Mouse (Mus musculus) heart, embryonic 16.5 days (tissue): ENCODE data around the gene Gm17324. TPM values are rescaled to one million over a fixed set of nuclear protein-coding genes. Genes with fewer than 3 reads are reported as not detected.
"Not testable (repeated sequence)": the region's sequence is repeated elsewhere in the genome, so short reads cannot be mapped to it uniquely, and the experiment has no call there.

Experiments
- ATAC-seq: fragments of 200-750 bp; cut with Nextera tagmentation; replicated peaks from 2 replicates; pipeline ENCODE4 v1.8.0; 2017; ENCODE audit warnings: moderate number of reproducible peaks; ENCODE audit not compliant: insufficient read depth, low FRiP score; ENCODE audit errors: extremely low read depth
- H3K27ac ChIP-seq: fragments of 300-500 bp; sonication (generic); 2 replicates; pipeline ENCODE4 v1.5.1; 2014; ENCODE audit warnings: mild to moderate bottlenecking, low read length, control low read depth, moderate library complexity
- H3K27me3 ChIP-seq: fragments of 300-500 bp; sonication (generic); 2 replicates; pipeline ENCODE4 v1.6.1; 2014; ENCODE audit warnings: low read length, mixed read lengths; ENCODE audit not compliant: control insufficient read depth, insufficient read depth
- H3K36me3 ChIP-seq: fragments of 300-500 bp; sonication (generic); 2 replicates; pipeline ENCODE4 v1.6.1; 2014; ENCODE audit not compliant: control insufficient read depth, insufficient read depth
- H3K4me1 ChIP-seq: fragments of 300-500 bp; sonication (generic); 2 replicates; pipeline ENCODE4 v1.6.1; 2014; ENCODE audit warnings: low read length, mixed read lengths; ENCODE audit not compliant: control insufficient read depth, insufficient read depth
- H3K4me2 ChIP-seq: fragments of 300-500 bp; sonication (generic); 2 replicates; pipeline ENCODE4 v1.6.1; 2014; ENCODE audit warnings: low read depth, mild to moderate bottlenecking, control low read depth, low read length
- H3K4me3 ChIP-seq: fragments of 300-500 bp; sonication (generic); 2 replicates; pipeline ENCODE4 v1.5.1; 2014; ENCODE audit warnings: mild to moderate bottlenecking, control low read depth, low read length
- H3K9ac ChIP-seq: fragments of 300-500 bp; sonication (generic); 2 replicates; pipeline ENCODE4 v1.6.1; 2014; ENCODE audit warnings: low read length, control low read depth
- H3K9me3 ChIP-seq: fragments of 300-500 bp; sonication (generic); replicated peaks from 2 replicates; pipeline ENCODE4 v1.6.1; 2016; ENCODE audit warnings: low read length; ENCODE audit not compliant: control insufficient read depth
- WGBS: fragments of 180-500 bp; shearing (Covaris S2); extraction: QIAGEN DNeasy Blood & Tissue Kit; methylation state at CpG from one replicate; pipeline ENCODE4 v1.1.7; 2014; 5-methylcytosine and 5-hydroxymethylcytosine counted together
- polyA plus RNA-seq: library from polyadenylated mRNA; unstranded; fragments of >200 nt; fragmentation: Nextera tagmentation; extraction: Ambion mirVana; gene quantifications from 2 replicates; pipeline ENCODE4 v1.2.1, GENCODE M21; 2015

Gm17324 gene
- polyA plus RNA-seq, 1 experiment from 2014 or later, result 0.50 TPM

DNA sequence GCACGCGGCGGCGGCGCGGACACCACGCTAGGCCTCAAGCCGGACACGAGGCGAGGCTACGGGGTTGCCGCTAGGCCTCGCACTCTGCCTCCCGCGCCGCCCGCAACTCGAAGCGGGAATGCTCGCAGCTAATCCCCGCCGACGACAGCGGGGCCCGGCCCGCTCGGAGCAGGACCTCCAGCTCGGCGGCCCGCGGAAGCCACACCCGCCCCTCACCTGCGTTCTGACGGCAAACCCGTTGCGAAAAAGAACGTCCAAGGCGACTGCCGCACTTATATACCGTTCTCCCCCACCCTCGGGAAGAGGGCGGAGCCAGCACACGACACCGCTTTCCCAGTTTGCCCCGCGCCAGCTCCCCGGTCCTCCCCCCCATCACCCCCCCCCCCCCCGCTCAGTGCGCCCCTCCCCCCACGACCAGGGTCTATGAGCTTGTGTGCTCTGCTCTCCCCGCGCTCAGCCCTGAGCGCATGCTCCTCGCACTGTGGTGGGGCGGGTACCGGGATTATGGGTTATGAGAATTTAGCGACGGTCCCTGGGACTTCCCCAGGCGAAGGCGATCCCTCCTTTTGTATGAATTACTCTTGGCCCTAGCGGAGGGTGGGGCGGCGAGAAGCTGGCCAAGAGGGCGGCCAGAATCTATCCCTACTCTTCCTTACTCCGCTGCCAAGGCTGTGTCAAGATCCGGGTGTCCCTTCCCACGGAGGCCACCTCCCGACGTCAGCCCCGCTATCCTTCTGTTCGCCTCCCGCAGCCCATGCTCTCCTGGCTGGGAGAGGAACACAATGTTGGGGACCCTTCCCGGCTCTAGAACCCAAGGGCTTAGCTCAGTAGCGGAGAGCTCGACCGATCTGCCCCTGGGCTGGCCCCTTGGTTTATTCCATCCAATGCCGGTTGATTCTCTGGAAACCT lies 33.1 kb upstream of the Gm17324 start:
- Histone ChIP-seq H3K4me3 (peak overlapping the region; percentile 100), H3K27me3 (no peaks in the 10 kb centered on the region), H3K4me2 (peak overlapping the region; percentile 80), H3K36me3 (peaks cover 22% of the 10 kb centered on the region), H3K9ac (peak overlapping the region; percentile 100), H3K4me1 (peaks cover 21% of the 10 kb centered on the region), H3K9me3 (no peaks in the 10 kb centered on the region), H3K27ac (peak overlapping the region; percentile 100)
- peak; percentile 97 for ATAC-seq
- WGBS, result under 1% methylated on average over 70 of the region's 77 CpGs

DNA sequence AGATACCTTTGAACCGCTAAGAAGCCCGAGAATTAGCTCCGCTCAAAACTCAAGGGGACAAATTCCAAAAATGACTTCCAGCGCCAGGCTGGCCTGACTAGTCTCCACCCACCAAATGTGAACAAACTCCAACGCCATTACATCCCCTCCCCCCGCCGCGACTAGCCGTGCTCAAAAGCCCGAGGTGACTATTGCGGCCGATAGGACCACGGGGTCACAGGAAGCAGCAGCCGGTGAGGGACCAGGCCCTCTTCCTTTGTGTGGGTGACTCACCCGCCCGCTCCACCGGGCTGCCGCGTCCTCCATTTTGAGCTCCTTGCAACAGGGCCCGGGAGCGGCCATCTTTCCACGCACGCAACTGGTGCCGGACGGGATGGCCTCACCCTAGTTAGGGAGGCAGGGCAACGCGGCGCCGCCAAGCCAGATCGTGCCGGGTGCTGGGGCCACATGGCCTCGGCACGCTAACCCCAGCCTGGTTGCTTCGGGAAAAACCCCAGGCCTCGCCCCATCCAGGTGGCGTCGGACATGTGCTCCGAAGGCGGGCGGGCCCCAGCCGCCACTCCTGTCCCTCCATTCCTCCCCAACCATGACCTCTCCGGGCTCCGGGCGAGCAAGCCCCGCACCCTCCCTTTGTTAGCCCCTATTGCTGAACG lies 32.2 kb upstream of the Gm17324 start:
- H3K4me1 ChIP-seq, result peaks cover 21% of the 10 kb centered on the region
- H3K9ac ChIP-seq, result peak overlapping the region; percentile 100
- peak overlapping the region; percentile 67 for H3K4me2 ChIP-seq
- H3K36me3 ChIP-seq, result peaks cover 27% of the 10 kb centered on the region
- no peaks in the 10 kb centered on the region for H3K9me3 ChIP-seq
- WGBS, result under 1% methylated on average over 46 of the region's 46 CpGs
- ATAC-seq, result peak; percentile 9
- H3K27me3 ChIP-seq, result no peaks in the 10 kb centered on the region
- peak overlapping the region; percentile 100 for H3K4me3 ChIP-seq
- peak overlapping the region; percentile 100 for H3K27ac ChIP-seq

DNA sequence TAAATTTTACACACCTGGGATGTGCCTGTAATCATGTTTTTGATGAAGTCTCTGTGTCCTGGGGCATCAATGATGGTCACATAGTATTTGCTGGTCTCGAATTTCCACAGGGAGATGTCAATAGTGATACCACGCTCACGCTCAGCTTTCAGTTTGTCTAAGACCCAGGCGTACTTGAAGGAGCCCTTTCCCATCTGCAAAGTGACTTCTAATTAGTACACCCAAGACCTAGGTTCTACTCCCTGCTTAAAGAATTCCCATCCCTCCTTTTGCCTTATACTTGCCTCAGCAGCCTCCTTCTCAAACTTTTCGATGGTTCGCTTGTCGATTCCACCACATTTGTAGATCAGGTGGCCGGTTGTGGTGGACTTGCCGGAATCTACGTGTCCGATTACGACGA lies 31.6 kb upstream of the Gm17324 start:
- peak overlapping the region; percentile 100 for H3K27ac ChIP-seq
- peak overlapping the region; percentile 67 for H3K4me2 ChIP-seq
- H3K4me1 ChIP-seq, result peaks cover 21% of the 10 kb centered on the region
- H3K9me3 ChIP-seq, ATAC-seq, H3K27me3 ChIP-seq: not testable (repeated sequence)
- WGBS, result 3% methylated on average over 13 of the region's 13 CpGs
- H3K9ac ChIP-seq, result peak overlapping the region; percentile 100
- peak overlapping the region; percentile 100 for H3K4me3 ChIP-seq
- H3K36me3 ChIP-seq, result peaks cover 28% of the 10 kb centered on the region

DNA sequence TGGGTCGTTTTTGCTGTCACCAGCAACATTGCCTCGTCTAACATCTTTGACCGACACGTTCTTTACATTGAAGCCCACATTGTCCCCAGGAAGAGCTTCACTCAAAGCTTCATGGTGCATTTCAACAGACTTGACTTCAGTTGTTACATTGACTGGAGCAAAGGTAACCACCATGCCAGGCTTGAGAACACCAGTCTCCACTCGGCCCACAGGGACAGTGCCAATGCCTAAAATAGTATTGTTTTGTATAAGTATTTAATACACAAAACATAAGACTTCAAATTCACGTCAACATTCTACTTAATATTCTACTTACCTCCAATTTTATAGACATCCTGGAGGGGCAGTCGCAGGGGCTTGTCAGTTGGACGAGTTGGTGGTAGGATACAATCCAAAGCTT lies 30.7 kb upstream of the Gm17324 start:
- H3K27ac ChIP-seq, ATAC-seq, H3K27me3 ChIP-seq, H3K9me3 ChIP-seq: not testable (repeated sequence)
- peak overlapping the region; percentile 59 for H3K9ac ChIP-seq
- H3K36me3 ChIP-seq, result peaks cover 31% of the 10 kb centered on the region
- WGBS, result 17% methylated on average over 8 of the region's 8 CpGs
- peak overlapping the region; percentile 67 for H3K4me2 ChIP-seq
- peaks cover 21% of the 10 kb centered on the region for H3K4me1 ChIP-seq
- H3K4me3 ChIP-seq, result peak overlapping the region; percentile 100

DNA sequence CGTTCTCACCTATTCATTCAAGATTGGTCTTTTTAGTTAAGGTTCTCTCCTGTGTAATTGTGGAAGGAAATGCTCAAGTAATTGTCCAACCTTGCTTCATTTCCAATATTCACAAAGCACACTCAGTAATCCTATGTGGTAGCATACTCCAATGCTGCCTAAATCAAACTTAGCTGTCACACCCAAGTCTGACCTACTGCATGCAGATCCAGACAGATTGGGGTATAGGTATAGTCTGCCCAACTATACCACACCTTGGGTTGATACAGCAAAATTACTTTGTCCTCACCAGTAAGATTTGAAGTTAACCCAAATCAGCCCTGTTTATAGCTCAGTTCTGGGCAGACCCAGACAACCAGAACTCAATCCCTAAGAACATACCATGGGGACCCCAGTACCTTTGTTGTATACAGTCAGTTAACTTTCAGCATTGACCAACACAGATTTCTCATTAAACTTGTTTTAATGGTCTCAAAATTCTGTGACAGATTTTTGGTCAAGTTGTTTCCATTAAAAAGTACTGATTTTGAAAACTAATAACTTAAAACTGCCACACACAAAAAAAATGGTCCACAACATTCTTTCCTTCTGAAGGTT lies 29.5 kb upstream of the Gm17324 start:
- Histone ChIP-seq H3K4me1 (peaks cover 21% of the 10 kb centered on the region), H3K4me3 (peak overlapping the region; percentile 10; the same call in 1 of the 2 replicates), H3K9ac (peak overlapping the region; percentile 20; the same call in 1 of the 2 replicates), H3K36me3 (peaks cover 37% of the 10 kb centered on the region)
- not testable (repeated sequence) for H3K27me3 ChIP-seq, H3K4me2 ChIP-seq, H3K27ac ChIP-seq, H3K9me3 ChIP-seq, ATAC-seq
- 66% methylated on average over 1 of the region's 1 CpGs for WGBS

GRCm38 (mm10) chr9:78477021-78477551 lies 28.5 kb upstream of the Gm17324 start:
- Histone ChIP-seq H3K9ac (no peak overlapping the region), H3K4me1 (peaks cover 15% of the 10 kb centered on the region), H3K27ac (no peak overlapping the region; the same call in 1 of the 2 replicates), H3K27me3 (no peaks in the 10 kb centered on the region), H3K36me3 (peaks cover 42% of the 10 kb centered on the region), H3K4me2 (no peak overlapping the region), H3K4me3 (no peak overlapping the region), H3K9me3 (no peaks in the 10 kb centered on the region)
- 12% methylated on average over 5 of the region's 5 CpGs for WGBS
- ATAC-seq, result no peak

DNA sequence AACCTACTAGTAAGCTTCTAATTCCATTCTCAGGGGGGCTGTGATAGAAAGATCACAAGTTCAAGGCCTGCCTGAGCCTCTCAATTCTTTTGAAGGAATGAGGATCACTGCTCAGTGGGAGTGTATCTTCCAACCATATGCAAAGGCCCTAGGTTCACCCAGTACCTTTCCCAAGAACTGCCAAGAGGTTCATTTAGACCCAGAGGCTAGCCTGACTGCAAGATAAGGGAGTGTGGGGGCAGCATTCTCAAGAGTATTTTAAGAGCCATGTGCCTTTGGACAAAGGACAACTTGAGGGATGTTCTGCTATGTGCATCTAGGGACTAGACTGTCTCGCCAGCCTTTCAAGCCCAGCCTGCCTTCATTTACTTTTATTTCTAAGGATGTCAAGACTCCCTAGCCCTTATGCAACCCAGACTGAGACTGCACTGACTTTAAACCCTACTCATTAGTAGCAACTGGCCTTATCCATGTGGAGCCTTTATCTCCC lies 28.0 kb upstream of the Gm17324 start:
- H3K4me1 ChIP-seq, result peaks cover 15% of the 10 kb centered on the region
- H3K4me2 ChIP-seq, result no peak overlapping the region
- no peak overlapping the region for H3K9ac ChIP-seq
- no peaks in the 10 kb centered on the region for H3K27me3 ChIP-seq
- H3K9me3 ChIP-seq, result no peaks in the 10 kb centered on the region
- 27% methylated on average over 1 of the region's 1 CpGs for WGBS
- H3K4me3 ChIP-seq, result no peak overlapping the region
- H3K36me3 ChIP-seq, result peaks cover 42% of the 10 kb centered on the region
- ATAC-seq, result no peak
- H3K27ac ChIP-seq, result 0 out of 2 replicates have a peak overlapping the region, but pooled peaks have one; percentile 23

DNA sequence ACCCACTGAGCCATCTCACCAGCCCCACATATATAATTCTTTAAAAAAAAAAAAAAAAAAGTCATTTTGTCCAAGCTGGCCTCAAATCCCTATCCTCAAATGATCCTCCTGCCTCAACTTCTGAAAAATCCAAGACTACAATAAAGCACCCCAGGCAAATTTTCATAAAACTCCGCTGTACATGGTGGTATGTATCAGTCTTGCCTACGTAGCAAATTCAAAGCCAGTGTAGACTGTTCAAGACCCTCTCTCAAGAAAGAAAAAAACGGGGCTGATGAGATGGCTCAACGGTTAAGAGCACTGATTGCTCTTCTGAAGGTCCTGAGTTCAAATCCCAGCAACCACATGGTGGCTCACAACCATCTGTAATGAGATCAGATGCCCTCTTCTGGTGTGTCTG lies 27.3 kb upstream of the Gm17324 start:
- Histone ChIP-seq H3K4me3 (no peak overlapping the region), H3K9me3 (no peaks in the 10 kb centered on the region), H3K27me3 (no peaks in the 10 kb centered on the region), H3K27ac (no peak overlapping the region), H3K4me1 (peaks cover 15% of the 10 kb centered on the region), H3K9ac (no peak overlapping the region), H3K36me3 (peaks cover 45% of the 10 kb centered on the region), H3K4me2 (no peak overlapping the region)
- 82% methylated on average over 4 of the region's 4 CpGs for WGBS
- no peak for ATAC-seq
